Mouse (Mus musculus): ENCODE data around the gene Ppp1r2.

Ppp1r2 gene

GRCm38 (mm10) chr16:31234808-31235456, 40.1 kb downstream of the Ppp1r2 start:
- no peak for DNase-seq (ENCODE audit: low read depth, low spot score)

- DNase-seq (ENCODE audit: low read depth, low spot score): no peak
Measured at GRCm38 (mm10) chr16:31234356-31234755, 40.7 kb downstream of the Ppp1r2 start.

GRCm38 (mm10) chr16:31233541-31234339, 41.3 kb downstream of the Ppp1r2 start:
- no peak for DNase-seq (ENCODE audit: low read depth, low spot score)

- no peak for DNase-seq (ENCODE audit: low read depth, low spot score)
Measured at GRCm38 (mm10) chr16:31233167-31233498, 41.9 kb downstream of the Ppp1r2 start.

DNA sequence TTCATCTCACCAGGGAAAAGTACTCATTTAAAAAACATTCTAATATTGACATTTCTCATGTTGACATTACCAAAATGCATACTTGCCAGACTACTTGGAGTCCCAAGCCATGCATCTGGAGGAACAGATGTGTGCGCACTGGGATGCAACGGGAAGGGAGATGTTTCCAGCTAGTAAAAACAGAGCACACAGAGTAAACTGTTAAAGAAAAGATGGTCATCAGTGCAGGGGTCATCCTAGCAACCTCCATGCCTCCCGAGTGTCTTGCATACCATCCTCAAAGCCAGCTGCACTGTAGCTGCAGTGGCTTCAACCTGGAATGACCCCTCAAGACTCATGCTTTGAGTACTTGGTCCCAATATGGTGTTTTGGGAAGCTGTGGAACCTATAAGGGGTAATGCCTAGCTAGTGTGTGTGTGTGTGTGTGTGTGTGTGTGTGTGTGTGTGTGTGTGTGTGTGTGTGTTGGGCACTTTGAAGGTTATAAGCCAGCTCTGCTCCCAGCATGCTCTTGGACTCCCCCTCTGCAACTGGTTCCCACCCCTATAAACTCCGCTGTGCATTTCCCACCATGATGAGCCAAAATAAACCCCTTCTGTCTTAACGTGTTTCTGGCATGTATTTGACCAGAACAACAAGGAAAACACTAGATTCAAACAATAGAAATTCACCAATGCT, 42.4 kb downstream of the Ppp1r2 start:
- DNase-seq (ENCODE audit: low read depth, low spot score): no peak

- DNase-seq (ENCODE audit: low read depth, low spot score): no peak
Measured at GRCm38 (mm10) chr16:31231591-31231990, 43.5 kb downstream of the Ppp1r2 start.

- DNase-seq (ENCODE audit: low read depth, low spot score): no peak
Measured at GRCm38 (mm10) chr16:31227746-31228145, 47.3 kb downstream of the Ppp1r2 start.

GRCm38 (mm10) chr16:31215271-31215670, 59.8 kb downstream of the Ppp1r2 start:
- DNase-seq (ENCODE audit: low read depth, low spot score): no peak

GRCm38 (mm10) chr16:31213463-31213862, 61.6 kb downstream of the Ppp1r2 start:
- DNase-seq (ENCODE audit: low read depth, low spot score): no peak

- DNase-seq (ENCODE audit: low read depth, low spot score): no peak
Measured at GRCm38 (mm10) chr16:31211503-31211902, 63.6 kb downstream of the Ppp1r2 start.

DNA sequence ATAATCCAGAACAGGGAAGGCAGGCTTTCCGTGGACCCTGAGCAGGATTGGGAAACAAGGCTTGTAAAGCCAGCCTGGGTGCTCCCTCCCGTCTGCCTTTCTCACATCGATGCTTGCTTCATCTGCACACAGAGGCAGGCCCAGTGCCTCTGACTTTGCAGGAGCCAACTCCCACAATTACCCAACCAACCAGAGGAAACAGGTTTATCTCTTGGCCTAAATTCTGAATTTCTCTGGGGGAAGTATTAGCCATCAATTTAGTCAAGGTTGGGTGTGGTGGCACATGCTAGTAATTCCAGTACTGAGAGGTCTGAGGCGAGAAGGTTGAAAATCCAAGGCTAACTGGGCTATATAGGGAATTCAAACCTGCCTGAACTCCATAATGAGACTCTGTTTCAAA, 64.6 kb downstream of the Ppp1r2 start:
- DNase-seq (ENCODE audit: low read depth, low spot score): no peak

DNA sequence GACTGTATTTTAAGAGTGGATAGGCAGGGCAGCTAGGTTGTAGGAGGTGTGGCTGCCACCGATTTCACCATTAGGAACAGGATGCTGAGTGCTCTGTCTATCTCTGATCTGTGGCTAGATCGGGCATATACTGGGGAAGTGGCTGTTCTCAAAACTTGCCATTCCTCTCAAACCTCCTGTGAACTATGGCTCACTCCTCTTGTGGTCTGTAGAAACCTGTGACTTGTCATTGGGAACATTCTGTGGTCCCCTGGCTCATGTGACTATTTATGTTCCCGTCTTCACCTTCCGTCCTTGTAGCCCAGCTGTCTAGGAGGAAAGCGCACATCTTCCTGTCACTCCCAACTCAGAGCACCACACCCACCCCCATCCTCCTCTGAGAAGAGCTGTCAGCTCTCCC, 65.2 kb downstream of the Ppp1r2 start:
- no peak for DNase-seq (ENCODE audit: low read depth, low spot score)

DNA sequence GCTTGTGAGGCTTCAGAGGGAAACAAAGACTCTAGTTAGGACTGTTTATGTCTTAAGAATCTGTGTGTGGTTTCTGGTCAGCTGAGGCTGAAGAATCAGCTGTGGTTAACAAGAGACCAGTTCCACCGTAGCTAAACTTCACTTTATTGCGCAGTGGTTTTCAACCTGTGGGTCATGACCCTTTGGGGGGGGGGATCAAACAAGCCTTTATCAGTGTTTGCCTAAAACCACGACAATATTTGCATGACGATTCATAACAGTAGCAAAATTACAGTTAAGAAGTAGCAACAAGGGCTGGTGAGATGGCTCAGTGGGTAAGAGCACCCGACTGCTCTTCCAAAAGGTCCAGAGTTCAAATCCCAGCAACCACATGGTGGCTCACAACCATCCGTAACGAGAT, 69.4 kb downstream of the Ppp1r2 start:
- no peak for DNase-seq (ENCODE audit: low read depth, low spot score)

GRCm38 (mm10) chr16:31205187-31205586, 69.9 kb downstream of the Ppp1r2 start:
- no peak for DNase-seq (ENCODE audit: low read depth, low spot score)

GRCm38 (mm10) chr16:31204216-31204615, 70.9 kb downstream of the Ppp1r2 start:
- DNase-seq (ENCODE audit: low read depth, low spot score): no peak

DNA sequence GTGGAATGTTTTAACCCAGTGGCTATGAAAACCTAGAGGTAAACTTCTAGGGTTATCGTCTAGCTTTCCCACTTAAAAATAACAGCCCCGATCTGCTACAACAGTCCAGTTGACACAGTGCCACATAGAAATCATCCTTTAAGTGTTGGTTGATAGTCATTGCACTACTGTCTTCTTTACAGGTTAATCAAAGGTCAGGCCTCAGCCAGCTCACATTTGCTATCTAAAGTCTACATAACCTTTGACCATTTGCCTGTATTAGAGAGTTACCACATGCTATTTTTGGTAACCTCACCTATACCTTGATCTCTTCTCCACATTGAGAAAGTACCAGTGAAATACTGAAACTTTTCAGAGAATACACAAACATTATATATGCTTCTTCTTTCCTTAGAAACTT, 73.4 kb downstream of the Ppp1r2 start:
- DNase-seq (ENCODE audit: low read depth, low spot score): no peak

All from c-Kit-negative CD71-positive TER-119-positive erythroid progenitor cells, embryonic 14.5 days (primary cell).